ENCODE assay signal across 23 mouse cellular contexts in the genomic region with DNA sequence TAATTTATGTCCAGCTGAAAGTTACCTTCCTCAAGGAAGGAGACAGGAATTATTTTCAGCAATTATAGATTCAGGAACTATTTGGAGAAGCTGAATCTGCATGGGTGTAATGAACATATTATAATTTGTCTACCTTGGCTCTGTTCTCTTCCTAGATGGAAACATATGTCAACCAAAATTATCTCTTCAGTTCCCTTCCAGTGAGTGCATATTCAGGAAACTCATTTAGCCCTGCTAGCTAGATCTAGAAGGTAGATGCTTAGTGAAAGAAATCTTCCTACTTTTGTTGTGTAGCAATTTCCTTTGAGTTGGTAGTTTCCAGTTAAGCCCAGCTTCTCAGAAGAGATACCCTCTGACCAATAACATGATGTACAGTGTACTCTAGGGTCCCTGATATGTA. TPM values are rescaled to one million over a fixed set of nuclear protein-coding genes. Genes with fewer than 3 reads are reported as not detected.
"Had no signal": no experiment of that assay in that cellular context is flagged by ENCODE, and none has a peak within 500 bp of the region (broad histone marks: within the 10 kb centered on the region; RNA-seq: fewer than 3 reads in every experiment).

No protein-coding gene starts in this region.

- DNase-seq: heart, postnatal 10 days; heart, postnatal 14 days; heart, postnatal 36 days; heart, postnatal 4 days; kidney, adult 11 months; kidney, adult 18-20 months; kidney, adult 2 months; kidney, adult 8-10 months; kidney, adult 9 months; kidney, postnatal 10 days; kidney, postnatal 14 days; kidney, postnatal 25 days; kidney, postnatal 36 days; kidney, postnatal 4 days; layer of hippocampus, adult 9-11 months; layer of hippocampus, postnatal 36 days had no signal

- ATAC-seq: hindbrain, embryonic 16.5 days; hindbrain, postnatal 0 days; inflammation-experienced regulatory T-cells, adult 6 months; intestine, embryonic 15.5 days; intestine, embryonic 16.5 days; intestine, postnatal 0 days had no signal

RNA-seq across cellular contexts. Expression of gene Fhl5, which starts 20.7 kb away (rescaled TPM):
- total RNA-seq: hematopoietic stem cell, adult 5-6 weeks had no signal
